Mouse (Mus musculus): Measurements from ENCODE around the gene Gramd4.
A peak's percentile ranks its signal among the peaks of the same experiment; 100 is the strongest.

Gene Gramd4

DNA sequence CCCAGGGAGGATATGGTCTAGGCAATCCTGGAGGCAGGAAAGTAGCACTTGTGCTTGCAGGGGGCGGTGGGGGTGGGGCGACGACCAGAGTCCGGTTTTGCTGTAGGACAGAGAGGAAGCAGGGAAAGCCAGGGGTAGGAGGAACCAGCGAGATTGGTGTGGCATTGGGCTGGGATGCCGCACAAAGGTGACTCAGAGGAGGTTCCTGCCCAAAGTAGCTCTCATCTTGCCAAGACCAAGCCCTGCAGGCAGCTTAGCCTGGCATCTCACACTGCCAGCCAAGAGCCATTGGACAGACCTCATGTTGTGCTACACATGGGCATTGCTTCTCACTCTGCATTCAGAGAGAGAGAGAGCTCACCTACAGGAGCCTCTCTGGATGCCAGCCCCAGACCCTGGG lies at the start of gene Gramd4:
Gene Gramd4 (plus strand): TSS at position 283 of the 400 bp plus-strand sequence.
- no peak for DNase-seq (ENCODE audit: low read depth, low spot score)

DNA sequence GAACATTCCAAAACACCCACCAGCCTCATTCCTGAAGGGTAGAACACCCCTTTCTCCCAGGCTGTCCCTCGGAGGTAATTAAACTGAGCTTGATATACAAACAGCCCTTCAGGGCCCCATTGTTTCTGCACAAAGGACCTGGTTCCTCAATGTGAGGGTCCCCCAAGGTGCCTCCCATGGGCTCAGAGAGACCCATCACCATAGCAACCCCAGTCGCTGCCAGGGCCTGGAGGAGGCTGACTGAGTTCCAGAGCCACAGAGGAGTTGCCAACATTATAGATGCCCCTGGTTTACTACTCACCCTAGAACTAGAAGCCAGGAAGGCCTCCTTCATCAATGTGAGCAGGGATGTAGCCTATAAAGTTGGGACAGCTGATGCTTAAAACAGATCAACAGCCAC lies 44.4 kb upstream of the Gramd4 start:
- DNase-seq (ENCODE audit: low read depth, low spot score): no peak

DNA sequence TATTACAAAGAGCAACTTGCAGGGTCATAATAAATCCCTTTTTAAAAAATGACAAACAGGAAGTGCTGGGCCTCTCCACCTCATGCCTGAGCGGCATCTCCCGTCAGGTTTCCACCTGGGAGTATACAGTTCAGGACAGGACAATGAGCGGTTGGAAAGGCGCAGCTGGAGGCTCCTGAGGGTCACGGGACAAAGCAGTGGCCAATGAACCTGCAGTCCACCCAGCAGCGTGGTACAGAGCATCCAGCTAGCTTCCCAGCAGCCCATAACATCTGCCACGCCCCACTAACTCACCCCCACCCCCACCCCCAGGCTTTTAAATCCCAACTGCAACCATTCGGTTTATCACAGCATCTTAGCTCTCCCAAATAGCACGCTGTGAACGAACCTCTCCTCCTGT lies 43.8 kb upstream of the Gramd4 start:
- no peak for DNase-seq (ENCODE audit: low read depth, low spot score)

DNA sequence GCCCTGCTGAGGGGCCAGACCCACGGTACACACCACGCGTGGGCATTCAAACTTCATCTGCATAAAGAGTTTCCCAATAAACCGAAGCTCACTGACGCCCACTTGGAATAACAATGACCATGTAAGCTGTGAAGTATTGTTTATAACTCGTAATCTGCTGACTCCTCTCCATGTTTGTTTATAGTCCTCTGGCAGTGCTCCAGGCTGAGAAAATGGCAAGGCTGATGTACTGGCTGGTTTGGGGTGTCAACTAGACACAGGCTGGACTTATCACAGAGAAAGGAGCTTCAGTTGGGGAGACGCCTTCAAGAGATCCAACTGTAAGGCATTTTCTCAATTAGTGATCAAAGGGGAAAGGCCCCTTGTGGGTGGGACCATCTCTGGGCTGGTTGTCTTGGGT lies 42.5 kb upstream of the Gramd4 start:
- DNase-seq (ENCODE audit: low read depth, low spot score): no peak

DNA sequence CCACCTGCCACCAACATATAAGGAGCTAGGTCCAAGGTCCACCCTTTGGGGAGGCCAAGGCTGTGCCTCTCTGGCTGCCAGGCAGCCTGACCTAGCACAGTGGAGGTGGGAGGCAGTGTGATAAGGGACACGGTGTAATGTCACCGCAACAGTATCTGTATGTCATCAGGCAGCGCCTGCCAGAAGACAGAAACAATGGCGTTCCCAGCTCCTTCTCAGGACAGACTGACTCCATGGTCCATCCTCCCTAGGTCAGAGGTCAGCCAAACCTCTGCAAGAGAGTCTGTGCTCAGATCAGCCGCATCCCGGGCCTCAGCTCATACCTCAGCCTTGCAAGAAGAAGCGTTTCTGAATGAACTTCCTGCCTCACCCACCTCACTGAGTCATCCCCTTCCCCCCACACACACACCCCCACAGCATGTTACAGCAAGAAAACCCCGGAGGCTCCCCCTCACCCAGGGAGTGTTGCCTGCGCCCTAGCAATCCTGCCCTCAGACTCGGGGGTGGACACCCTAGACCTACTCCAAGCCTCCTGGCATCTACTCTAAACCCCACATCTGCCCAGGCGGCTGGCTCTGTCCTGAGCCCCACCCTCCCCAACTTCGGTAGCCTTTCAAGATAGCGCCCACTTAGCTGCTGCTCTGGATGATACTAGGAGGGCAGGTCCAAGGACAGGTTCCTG lies 41.5 kb upstream of the Gramd4 start:
- no peak for DNase-seq (ENCODE audit: low read depth, low spot score)

DNA sequence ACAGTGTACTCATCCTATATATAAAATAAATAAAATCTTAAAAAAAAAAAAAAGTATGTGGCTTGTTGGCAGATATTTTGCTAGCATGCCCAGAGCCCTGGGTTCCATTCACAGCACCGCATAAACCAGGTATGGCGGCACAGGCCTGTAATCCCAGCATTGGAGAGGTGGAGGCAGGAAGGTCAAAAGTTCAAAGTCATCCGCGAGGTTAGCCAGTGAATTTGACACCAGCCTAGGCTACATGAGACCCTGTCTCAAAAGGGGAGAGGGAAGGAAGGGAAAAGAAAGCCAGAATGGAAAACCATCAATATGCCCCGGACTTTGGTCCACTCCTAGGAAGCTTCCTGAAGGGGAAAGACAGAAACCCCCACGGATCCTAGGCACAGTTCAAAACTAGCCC lies 40.2 kb upstream of the Gramd4 start:
- no peak for DNase-seq (ENCODE audit: low read depth, low spot score)

DNA sequence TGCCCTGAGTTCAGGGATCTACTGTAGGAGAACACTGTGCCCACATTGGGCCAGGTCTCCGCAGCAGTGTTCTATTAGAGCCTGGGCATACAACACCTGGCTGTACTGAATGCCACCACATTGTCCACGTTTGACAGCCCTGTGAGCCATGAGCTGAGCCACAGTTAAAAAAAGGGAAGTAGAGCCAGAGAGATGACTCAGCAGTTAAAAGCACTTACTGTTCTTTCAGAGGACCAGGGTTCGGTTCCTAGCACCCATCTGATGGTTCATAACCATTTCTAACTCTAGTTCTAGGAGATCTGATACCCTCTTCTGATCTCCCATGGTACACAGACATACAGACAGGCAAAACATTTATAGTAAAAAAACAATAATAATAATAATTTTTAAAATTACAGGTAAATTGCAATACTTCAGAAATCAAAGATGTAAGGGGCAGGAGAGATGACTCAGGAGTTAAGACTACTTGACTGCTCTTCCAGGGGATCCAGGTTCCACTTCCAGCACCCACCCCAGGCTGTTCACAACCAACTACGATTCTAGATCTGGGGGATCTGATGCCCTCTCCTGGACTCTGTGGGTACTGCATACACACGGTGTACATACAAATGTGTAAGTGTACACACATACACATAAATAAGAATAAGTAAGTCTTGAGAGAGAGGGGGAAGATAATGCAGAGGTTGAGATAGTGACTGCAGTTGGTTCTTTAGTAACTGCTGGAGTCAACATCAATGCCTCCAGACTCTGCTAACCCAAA lies 38.6 kb upstream of the Gramd4 start:
- no peak for DNase-seq (ENCODE audit: low read depth, low spot score)

DNA sequence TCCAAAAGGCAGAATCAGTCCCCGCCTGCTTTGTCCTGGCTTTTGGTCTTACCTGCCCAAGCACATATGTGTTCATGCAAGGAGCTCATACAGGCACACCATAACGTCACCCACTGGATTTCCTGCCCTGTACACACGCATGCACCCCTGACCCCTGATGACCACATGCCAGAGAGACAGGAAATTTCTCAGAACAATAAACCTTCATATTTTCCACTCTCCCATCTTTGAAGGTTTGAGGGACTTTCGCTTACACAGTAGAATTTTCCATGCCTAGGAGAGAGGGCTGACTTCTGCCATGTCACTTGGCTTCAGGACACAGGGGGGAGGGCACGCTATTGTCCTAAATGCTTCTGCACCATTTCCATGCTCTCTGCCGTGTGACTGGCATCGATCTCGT lies 37.5 kb upstream of the Gramd4 start:
- DNase-seq (ENCODE audit: low read depth, low spot score): no peak

DNA sequence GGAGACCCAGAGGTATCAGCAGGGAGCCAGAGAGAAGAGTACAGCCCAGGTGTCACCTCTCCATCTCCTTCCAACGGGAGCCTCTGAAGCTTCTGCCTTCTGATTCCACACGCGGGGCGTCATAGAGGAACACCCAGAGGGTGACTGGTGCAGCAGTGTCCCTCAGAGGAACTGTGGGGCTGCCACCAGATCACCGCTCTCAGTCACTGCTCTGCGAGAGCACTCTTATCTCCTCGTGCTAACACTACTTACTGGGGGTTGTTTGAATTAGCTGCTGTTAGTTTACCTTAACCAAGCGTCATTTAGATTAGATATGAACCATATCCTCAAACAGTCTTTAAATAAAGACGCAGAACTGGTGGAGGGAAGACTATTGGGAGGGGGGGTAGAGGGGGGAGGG lies 36.2 kb upstream of the Gramd4 start:
- DNase-seq (ENCODE audit: low read depth, low spot score): no peak

DNA sequence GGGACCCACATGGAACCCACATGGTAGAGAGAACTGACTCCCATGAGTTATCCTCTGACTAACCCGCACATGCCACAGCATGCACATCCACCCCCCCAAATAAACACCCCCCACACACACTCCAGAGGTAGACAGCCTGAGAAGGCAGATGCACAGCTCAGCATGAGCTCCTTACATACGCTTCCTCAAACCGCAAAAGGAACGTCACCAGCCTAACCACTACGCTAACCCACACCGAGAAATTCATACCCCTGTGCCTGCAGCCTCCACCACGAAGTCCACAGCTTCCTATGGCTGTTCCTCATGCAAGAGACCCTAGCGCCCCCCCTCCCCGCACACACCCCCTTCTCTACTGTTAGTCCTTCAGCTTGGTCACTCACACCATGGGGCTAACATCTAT lies 35.5 kb upstream of the Gramd4 start:
- DNase-seq (ENCODE audit: low read depth, low spot score): no peak

DNA sequence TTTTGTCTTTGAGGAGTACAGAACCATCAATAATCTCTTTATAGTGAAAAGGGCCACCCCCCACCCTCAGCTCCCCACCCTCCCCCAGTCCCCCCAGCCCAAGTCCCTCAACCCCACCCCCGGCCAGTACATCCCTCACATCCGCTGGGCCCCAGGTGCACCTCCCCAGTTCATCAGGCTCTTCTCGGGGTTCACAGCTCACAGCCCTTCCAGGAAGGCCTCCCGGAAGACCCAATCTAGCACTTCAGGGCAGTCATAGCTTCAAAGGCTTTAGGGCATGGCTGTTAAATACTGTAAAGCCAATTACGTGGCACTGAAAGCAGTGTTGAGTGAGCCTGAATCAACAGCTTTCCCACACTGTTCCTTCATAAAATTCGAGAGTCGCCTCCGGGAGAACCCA lies 29.6 kb upstream of the Gramd4 start:
- DNase-seq (ENCODE audit: low read depth, low spot score): no peak

DNA sequence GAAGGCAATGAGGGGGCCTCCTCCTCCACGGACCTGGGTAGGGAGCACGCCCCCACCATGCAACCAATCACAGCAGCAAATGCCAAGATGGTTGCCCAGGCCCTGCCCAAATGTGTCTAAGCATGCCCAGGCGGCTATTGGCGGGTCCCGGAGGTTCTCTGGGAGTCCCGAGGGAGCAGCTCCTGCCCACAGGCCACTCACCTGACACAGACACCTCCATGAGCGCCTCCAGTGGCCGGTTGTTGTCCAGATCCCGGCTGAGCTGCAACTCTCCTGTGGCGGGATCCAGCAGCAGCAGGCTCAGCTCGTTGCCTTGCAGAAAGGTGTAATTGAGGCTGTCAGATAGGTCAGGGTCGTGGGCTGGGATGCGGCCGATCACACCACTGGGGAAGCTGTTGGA lies 27.5 kb upstream of the Gramd4 start:
- peak; percentile 45 for DNase-seq (ENCODE audit: low read depth, low spot score)

DNA sequence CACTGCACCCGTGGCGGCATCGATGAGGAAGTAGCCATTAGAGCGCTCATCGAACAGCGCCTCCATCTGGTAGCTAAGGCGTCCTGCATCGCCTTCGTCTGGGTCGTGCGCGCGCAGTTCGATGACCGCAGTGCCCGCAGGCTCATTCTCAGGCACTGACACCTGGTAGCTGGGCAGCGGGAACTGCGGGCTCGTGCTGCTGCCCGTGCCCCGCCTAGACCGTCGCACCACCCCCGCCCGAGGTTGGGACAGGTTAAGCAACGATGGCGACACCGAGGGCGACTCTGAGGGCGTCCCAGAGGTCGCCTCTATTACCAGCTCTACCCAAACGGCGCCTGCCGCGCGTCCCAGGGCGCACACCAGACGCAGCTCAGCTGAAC lies 24.7 kb upstream of the Gramd4 start:
- DNase-seq (ENCODE audit: low read depth, low spot score): no peak

DNA sequence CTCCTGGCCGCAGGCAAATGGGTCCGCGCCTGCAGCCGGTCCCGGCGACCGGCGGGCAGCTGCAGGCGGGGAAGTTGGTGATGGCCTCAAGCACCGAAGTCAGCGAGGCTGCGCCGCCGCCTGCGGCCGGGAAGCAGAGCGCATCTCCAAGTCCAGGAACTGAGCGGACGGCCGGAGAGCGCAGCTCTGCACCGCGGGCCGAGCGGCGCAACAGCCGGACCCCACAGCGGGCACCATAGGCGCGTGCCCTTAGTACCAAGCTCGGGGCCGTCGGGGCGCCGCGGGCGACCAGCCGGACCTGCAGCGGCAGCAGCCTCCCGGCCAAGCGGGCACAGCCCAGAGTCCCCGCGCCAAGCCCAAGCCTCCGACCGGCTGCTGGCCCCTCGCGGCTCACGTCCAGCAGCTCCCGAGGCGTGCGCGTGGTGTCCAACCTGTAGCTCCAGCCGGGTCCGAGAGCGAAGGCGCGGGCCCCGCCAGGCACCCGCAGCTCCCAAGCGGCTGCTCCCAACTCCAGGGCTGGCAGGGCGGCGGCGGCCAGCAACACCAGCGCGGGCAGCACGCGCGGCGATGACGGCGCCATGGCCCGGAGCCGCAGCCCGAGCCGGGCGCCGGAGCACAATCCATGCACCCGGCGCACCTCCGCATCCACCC lies 24.2 kb upstream of the Gramd4 start, which contains the start of gene Celsr1:
Gene Celsr1 (minus strand): TSS at position 587 of the 651 bp plus-strand sequence.
- no peak for DNase-seq (ENCODE audit: low read depth, low spot score)

DNA sequence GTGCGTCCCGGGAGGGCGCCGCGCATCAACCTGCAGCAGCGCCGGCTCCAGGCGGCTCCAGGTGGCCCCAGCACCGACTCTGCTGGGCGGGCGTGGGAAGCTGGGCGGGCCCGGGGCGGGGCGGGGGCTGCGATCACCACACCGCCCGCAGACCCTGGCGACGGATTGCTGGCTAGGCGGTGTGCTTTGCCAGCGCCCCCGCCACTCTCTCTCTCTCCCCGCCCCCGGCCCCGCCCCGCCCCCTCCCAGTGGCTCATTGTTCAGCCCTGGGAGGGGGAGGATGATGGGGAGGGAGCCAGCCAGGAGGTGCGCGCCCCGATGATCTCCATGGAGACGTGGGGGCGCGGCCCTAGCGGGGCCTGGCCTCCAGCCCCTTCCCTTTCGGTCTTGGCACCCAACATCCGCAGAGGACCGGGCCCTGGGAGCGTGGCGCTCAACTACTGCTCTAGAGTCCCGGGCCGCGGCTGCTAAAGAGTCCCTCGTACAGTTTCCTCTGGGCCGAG lies 23.4 kb upstream of the Gramd4 start:
- DNase-seq (ENCODE audit: low read depth, low spot score): peak; percentile 82

DNA sequence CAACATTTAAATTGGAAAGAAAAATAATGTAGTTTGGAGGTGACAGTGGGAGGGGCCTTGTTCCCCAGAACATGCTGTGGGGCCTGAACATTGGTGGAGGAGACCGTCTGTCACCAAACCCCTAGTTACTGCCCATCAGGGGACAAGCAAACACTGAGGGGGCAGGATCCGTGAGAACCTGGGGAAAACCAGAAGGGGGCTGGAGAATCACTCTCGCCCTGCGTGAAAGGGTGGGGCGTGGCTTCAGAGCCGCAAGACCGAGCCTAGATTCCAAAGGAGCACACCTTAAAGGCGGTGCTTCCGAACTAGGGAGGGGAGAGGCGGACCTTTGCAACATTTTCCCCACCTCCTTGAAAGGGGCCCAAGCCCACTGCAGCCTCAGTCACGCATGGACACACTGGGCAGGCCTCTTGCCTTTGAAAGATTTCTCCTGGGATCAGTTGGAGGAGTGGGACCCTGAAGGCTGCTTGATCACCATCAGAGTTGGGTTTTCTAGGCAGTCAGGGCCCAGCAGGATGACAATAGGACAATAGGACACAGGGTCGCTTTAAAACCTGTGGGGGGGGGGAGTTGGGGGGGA lies 22.6 kb upstream of the Gramd4 start:
- peak; percentile 56 for DNase-seq (ENCODE audit: low read depth, low spot score)

DNA sequence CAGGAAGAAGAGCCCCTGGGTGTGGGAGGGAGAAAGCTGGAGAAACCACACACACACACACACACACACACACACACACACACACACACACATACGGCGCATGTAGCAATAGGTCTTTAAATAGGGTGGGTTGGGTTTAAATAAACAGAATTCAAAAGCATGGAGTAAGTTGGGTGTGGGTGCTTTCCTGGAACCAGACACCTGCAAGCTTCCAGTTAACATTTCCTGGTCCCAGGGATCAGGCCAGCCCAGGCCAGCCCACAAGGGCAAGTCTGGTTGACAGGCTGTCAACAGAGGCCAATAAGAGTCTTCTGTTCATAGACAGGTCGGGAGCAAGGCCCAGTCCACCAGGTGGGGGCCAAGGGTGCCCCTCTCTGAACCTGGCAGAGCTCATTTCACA lies 21.6 kb upstream of the Gramd4 start:
- DNase-seq (ENCODE audit: low read depth, low spot score): no peak

DNA sequence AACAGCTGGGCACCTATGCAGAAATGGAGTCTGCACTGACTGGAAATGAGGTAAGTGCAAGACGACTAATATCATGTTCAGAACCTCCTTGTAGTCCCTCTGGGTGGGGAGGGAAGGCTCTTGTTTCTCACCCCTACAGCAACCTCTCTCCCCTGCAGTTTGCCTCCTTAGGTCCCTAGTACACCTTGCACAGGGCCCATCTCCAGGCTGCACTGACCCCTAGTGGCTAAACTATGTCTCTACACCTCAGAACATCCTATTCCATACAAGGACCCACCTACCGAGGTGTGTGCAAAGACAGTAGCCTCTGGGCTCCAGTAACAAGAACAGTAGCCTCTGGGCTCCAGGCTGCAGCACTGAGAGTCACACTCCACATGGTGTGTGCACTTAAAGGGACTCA lies 18.7 kb upstream of the Gramd4 start:
- no peak for DNase-seq (ENCODE audit: low read depth, low spot score)

DNA sequence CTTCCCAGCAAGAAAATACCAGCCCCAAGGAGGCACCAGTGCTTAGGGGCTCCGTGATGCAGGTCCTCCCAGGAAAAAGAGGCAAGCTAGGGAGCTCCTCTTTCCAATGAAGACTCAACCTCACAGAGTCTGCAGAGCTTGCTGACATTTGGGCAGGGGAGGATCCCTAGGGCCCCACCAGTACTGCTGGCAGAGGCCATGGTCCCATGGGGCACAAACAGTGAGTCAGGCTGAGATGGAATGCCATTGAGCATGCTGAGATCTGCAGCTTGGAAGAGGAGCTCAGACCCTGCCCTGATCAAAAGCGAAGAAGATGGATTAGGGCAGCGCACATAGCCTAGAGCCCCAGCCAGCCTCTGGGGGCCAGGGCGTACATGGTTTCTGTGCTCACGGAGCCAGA lies 16.1 kb upstream of the Gramd4 start:
- no peak for DNase-seq (ENCODE audit: low read depth, low spot score)

DNA sequence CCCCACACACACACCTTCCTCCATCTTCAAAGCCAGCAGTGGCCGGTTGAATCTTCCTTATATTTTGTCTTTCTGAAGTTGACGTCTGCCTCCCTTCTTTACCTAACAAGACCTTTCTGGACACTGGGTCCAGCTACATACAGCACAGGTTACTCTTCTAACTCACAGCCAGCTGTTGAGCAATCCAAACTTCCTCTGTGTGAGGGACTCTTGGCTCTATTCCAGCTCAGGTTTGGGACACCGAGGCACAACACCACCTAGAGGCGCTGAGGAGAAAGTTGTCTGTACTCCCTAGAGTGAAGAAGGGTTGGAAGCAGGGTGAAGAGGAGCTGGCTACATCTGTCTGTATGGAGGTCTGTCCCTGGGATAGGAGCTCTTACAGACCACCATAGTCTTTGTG lies 15.1 kb upstream of the Gramd4 start:
- DNase-seq (ENCODE audit: low read depth, low spot score): no peak

DNA sequence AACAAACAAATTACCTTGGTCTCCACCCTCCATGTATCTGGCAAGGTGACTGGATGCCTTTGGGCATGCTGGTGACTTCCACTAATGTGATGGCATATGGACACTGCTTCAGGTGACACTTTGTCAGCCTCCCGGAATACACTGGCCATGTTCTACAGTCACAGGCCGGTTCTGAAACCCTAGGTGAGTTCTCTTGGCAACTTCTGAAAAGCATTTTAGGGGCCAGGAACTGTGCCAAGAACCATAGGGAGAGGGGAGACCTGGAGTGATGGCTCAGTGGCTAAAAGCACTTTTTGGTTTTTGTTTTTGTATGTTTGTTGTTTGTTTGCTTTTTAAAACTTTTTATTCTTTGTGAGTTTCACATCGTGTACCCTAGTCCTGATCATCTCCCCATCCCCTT lies 8.0 kb upstream of the Gramd4 start:
- DNase-seq (ENCODE audit: low read depth, low spot score): no peak

DNA sequence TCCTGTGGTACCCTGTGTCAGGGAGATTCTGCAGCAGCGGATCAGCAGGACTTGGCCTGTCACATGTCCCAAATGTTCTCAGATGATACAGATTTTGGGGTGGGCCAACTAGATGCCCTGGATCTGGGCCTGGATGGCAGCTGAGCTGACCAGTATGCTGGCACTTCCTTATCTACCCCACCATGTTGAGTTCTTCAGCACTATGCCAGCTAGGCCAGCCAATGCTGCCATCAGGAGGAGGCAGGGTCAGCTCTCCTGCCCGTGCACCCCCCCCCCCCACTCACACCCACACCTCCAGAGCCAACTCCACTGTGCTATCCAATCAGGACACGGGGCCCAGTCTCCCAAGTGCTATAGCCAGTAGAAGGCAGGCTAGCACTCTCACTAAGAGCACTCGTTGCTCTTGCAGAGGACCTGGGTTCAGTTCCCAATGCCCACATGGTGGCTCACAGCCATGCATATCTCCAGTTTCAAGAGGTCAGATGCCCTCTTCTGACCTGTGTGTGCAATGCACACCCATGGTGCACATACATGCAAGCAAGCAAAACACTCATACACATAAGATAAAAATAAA lies 7.2 kb upstream of the Gramd4 start:
- no peak for DNase-seq (ENCODE audit: low read depth, low spot score)
